Mouse (Mus musculus): ENCODE measurements around the gene March1.

Gene March1

GRCm38 (mm10) chr8:66430639-66431038, 812.9 kb downstream of the March1 start:
- DNase-seq = no peak

DNA sequence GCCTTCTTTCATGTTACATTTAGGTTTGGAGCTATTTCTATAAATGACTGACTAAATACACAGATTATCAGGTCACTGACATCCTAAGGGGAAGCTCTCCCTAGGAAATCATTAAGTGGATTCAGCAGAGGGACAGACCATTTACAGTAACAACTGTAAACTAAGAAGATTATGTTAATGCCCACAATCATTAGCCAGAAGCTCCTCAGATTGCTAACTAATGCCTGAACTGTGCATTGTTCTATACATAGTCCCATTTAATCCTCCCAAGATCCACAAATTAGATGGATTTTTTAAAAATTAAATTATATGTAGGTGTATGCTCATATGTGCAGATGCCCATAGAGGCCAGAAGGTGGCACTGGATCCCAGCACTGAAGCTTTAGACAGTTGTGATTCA, 815.9 kb downstream of the March1 start:
- no peak for DNase-seq

- DNase-seq = no peak
These were observed 819.1 kb downstream of the March1 start for GRCm38 (mm10) chr8:66436804-66437203.

- DNase-seq = no peak
These were observed 820.2 kb downstream of the March1 start for GRCm38 (mm10) chr8:66437929-66438328.

- DNase-seq = no peak
These were observed 820.8 kb downstream of the March1 start for GRCm38 (mm10) chr8:66438468-66438867.

GRCm38 (mm10) chr8:66441123-66441522, 823.4 kb downstream of the March1 start:
- DNase-seq = no peak

DNA sequence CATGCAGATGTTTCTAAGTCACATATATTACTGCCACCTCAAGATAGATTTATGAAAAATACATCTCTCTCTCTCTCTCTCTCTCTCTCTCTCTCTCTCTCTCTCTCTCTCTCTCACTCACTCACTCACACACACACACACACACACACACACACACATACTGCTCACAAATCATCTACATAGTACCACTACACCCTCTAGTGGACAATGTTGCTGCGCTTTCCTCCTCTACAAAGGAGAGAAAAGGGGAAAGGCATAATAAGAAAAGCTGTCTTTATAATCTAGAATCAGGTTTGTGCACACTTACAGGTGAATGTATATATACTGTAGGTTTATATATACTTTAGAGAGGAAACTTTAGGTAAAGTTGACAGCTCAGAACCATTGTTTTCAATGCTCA, 825.1 kb downstream of the March1 start:
- peak in 1 of 2 experiments; percentile 6 for DNase-seq

DNA sequence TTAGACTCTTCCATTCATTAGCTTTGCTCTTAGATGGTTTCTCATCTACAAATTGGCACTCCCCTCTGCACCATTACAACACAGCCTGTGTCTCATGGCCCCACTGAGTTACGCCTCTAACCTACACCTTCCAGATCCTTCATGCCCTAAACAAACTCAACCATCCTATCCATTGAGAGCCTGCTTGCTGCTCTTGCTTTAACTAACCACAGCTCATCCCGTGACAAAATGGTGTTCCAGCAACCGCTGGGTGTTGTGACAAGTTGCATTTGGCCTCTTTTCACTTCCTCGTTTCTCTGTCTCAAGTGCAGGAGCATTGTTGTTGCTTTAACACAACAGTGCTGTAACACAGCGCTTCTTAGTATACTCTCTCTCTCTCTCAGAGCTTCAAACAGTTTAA, 826.4 kb downstream of the March1 start:
- no peak for DNase-seq

DNA sequence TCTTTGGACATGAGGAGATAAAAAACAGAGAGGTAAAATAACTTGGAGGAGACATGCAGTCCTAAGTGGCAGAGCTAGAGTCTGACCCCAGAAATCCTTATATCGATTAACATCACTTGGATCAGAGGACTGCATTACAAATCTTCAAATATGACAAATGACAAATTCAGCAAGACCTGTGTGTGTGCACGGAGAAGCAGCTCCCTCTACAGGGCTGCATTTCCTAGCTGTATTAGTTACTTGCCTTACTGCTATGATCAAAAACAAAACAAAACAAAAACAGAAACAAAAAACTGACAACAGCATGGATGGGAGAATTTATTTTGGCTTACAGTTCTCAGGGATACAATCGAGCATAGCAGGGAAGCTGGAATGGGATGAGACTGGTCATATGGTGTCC, 827.7 kb downstream of the March1 start:
- DNase-seq = no peak

- DNase-seq = peak; percentile 9 to 48
These were observed 833.0 kb downstream of the March1 start for GRCm38 (mm10) chr8:66450691-66451090.

DNA sequence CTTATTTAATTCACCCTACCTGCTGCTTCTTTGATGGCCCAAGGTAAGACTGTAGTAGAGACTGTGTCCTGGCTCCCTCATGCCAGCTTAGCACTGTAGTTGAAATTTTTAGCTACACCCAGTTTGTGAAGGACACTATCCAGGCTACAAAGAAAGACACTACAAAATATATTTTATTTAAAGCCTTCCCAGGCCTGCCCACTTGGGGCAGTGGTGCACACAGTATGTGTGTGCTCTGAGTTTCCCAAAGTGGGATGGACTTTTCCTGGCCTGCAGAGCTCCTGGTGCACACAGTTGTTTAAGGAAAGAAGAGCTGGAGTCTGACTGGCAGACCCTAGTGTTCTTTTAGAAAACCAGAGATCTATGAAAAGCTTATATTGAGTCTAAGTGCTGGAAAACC, 839.4 kb downstream of the March1 start:
- no peak for DNase-seq

DNA sequence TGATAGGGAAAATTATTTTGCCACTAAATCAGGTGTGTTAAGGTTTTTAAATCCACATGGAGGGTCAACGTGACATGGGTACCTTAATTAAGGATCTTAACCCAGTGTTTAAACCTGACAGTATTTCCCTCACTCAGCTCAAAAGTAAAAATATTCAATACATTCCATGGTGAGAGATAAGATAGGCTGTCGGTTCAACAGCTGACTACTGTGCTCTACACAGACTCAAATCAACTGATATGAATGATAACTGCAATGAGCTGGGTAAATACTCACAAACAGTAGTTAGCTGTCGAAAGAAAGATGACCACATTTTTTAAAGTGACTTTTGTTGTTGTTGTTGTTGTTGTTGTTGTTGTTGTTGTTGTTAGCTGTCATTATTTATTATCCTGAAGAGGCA, 852.1 kb downstream of the March1 start:
- DNase-seq = no peak

DNA sequence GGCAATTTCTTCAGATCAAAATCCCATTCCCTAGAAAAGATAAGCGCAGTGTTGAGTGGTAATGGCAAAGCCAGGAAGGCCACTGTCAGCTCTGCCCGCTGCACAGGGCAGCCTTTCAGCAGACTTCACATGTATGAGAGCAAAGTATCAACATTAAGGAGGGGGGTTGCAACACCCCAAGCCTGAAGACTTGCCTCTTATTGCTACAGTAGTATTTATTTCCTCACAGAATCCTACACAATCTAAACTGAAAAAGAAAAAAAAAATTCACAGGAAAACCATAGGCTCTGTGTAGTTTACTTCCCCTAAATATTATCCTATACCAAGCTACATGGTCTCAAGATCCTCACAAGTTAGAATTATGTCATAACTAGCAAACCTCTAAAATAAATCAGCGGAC, 859.2 kb downstream of the March1 start:
- no peak for DNase-seq

DNA sequence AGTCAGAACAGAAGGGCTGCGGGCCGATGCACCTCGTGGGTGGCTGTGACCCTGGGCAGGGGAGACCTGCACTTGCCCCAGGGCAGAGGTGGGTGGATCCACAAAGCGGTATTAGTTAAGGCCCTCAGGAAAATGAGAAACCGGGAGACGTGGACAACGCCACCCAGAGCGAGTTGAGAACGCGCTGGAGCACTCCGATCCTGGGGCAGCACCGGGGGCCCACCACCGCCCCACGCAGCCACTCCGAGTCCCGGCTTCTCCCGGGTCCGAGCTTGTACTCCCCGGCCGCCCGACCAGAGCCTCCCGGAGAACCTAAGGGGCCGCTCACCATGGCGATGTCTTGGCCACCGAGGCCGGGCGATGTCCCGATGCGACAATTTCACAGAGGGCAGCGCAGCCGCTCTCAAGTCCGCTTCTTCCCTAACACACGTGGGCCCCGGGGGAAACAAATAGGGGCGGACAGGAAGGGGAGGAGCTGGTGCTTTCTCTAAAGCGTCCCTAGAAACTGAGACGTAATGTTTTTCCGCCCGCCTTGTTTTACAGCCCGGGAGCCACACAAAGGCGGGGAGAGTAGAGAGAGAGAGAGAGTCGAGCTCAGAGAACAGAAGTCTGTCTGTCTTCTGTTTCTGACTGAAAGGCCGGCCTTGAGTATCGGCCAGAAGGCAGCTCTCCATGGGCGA, 868.5 kb downstream of the March1 start, which contains the start of gene Tma16:
TSS of gene Tma16 (minus strand) at position 447 of the 680 bp plus-strand sequence.
- DNase-seq = peak; percentile 60 to 84

DNA sequence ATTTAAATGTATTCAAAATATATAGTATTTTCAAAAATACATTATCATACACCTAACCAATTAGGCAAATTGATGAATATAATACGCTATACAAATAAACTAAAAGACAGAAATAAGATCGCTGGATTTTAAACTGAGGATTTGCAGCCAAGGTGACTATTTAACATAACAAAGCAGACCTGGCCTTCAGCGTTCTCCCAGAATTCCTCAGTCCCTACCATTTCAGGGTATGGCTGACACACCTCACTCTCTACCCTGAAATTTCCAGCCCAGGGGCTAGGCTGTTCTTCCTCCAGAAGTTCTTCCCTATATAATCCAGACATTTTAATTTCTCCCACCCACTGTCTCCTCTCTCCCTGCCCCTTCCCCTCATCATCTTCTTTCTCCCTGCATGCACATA, 870.9 kb downstream of the March1 start:
- no peak for DNase-seq

GRCm38 (mm10) chr8:66490624-66491023, 872.9 kb downstream of the March1 start:
- DNase-seq = no peak

DNA sequence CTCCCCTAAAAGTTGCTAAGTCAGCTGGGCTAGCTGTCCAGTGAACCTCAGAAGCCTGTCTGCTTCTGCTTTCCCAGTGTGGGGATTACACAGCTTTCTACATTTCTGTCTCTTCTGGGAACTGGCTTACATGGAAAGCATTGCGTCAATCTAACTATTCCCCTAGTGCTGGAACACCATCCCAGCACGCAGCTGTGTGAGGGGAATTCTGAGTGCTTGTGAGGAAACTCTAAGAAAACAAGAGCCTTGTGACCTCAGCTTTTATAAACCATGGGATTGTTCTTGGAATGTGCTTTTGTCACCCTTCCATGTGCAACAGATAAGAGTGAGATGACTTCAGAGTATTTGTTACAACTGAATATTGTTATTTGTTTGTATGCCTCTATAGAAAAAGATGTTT, 876.8 kb downstream of the March1 start:
- no peak for DNase-seq

DNA sequence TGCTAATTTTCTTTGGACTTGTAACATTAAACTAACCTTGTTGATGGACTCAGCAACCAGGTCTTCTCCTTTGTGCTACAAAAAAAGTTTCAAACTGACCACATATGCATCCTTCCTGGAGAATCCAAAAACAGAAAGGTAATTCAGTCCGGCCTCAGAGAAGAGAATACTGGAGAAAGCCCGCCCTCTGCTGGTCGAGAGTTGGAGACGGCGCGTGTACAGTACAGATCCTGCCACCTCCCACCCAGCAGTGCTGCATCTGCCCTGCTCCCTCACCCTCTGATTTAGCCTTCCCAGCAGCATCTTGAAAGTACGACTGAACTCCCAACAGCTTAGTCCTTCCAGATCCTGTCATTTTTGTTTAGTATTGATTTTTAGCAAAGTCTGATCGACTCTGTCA, 878.0 kb downstream of the March1 start:
- peak; percentile 66 to 70 for DNase-seq

DNA sequence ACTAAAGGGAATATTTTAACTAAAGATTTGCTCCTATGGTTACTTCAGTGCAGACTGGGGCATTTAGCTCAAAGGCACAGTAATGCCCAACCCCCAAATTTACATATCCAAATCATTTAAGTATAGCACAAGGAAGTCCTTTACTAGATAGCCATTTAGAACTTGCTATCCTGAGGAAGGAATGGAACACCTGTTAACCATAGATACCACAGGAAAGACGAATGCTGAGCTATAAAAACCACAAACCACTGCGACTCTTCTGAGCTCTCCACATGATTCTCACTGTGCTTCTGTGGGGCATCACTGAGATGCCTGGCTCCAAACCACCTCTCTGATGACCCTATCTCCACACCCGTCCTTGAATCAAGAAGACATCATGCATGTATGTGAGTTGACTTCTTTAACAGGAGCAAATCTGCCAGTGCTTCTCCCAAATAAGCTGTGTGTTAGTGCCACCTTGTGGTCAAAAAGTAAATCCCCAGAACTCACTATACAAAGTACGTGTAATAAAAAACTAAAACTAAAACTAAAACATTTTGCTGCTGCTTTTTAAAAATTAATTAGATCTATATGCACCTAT, 879.4 kb downstream of the March1 start:
- peak; percentile 12 to 22 for DNase-seq

- no peak for DNase-seq
These were observed 885.7 kb downstream of the March1 start for GRCm38 (mm10) chr8:66503381-66503780.

DNA sequence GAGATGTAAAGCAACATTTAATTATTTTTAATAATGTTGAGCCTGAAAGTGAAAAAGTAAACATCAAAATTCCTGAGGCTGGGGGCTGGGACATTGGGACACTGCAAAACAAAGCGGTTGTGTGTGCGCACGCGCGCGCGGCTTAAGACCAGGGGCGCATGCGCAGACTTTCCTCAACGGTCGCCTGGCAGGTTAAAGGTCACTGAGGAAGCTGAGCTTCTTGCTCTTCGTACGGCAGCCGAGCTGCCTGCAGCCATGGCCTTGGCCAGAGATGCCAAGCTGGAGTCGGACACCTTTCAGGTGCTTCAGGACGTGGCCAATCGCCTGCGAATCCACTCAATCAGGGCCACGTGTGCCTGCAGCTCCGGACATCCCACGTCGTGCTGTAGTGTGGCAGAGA, 893.8 kb downstream of the March1 start, which contains the start of gene Tktl2:
TSS of gene Tktl2 (plus strand) at position 220 of the 400 bp plus-strand sequence.
- DNase-seq = no peak

DNA sequence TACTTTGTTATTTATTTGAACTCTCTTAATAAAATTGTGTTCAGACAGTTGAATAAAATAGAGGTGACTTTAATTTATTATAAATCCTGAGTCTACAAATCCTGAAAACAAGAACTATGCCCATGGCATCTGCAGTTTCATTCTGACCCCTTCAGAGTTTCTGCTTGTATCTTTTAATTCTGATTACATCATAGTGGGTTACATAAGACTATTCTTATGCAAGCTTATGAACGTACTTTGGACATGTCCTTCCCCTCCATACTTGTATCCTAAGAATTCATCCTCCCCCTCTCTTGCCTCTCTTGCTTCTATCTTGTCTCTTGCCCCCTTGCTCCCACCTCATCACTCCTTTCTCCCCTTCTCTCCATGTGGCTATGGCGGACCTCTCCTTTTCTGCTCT, 901.4 kb downstream of the March1 start:
- no peak for DNase-seq

DNA sequence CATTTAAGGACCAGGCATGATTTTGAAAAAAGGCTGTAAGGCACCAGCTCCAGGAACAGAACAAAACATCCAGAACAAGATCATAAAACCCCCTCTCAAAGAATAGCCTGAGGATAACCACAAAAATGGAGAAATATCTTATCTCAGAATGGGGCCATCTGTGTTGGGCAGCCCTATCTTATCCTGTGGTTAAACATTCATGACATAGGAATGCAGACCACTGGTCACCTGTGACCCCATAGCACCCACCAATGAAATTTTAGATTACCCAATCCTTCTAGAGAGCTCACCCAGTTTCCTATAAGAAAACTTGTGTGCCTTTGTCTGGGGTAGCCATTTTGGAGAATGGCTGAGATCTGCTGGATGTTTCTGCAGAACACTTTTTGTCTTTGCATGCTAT, 902.9 kb downstream of the March1 start:
- DNase-seq = no peak
